Mouse (Mus musculus): ENCODE measurements around the gene Hoxc6.

DNA sequence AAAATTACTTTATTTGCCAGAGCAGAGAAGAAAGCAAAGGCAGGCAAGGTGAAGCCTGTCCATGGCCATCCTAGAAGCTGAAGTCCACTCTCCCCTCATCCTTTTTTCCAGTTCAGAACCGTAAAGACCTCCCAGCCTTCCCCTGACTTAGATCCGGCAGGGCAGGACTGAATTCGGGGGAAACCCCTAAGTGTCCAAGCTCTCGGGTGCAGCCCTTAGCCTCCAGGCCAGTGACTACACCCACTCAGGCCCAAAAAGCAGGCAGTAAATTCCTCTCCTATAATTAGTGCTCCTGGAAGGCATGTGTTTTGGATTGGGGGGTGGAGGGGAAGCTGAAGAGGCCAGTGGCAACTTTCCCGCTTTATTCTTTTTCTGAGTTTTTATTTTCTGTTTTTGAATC, 7.7 kb downstream of the Hoxc6 start:
- TF ChIP-seq CTCF (IDR thresholded peaks at IDR 0.05; ENCODE audit: low read depth) (no peak), EP300 (IDR thresholded peaks at IDR 0.05; ENCODE audit: low read depth) (no peak)
